Mouse (Mus musculus) myocyte (in vitro differentiated cells): ENCODE data around the gene 1700017D01Rik.

Experiments used
- E2F4 ChIP-seq: IDR thresholded peaks from one replicate; pipeline ENCODE4 v1.6.1; 2011; ENCODE audit warnings: mild to moderate bottlenecking, control low read depth, moderate library complexity; ENCODE audit not compliant: insufficient read depth
- POLR2A ChIP-seq: IDR thresholded peaks from one replicate; pipeline ENCODE4 v1.6.1; 2011; ENCODE audit warnings: low read depth, mild to moderate bottlenecking, control low read depth, moderate library complexity; ENCODE audit not compliant: insufficient read length
- USF1 ChIP-seq: IDR thresholded peaks from one replicate; pipeline ENCODE4 v1.6.1; 2011; ENCODE audit warnings: low read depth, mild to moderate bottlenecking, control low read depth, moderate library complexity

GRCm38 (mm10) chr19:11048503-11048902 lies 82.2 kb downstream of the 1700017D01Rik start:
- TF ChIP-seq E2F4, result no peak
- no peak for TF ChIP-seq POLR2A
- no peak for TF ChIP-seq USF1
